Mouse (Mus musculus): ENCODE data around the gene Tgfbr1. TPM values are rescaled to one million over a fixed set of nuclear protein-coding genes. Genes with fewer than 3 reads are reported as not detected.

Tgfbr1 gene
- polyA plus RNA-seq, 1 experiment: 5.5 TPM

- DNase-seq (ENCODE audit: low read depth in 1 of 2, low spot score in 2 of 2): no peak
- peaks cover 31% of the 10 kb centered on the region; the same call in 1 of the 2 replicates for H3K4me1 ChIP-seq (ENCODE audit: control insufficient read depth, insufficient read depth, insufficient read length)
- no peaks in the 10 kb centered on the region for H3K36me3 ChIP-seq (ENCODE audit: control insufficient read depth, insufficient read depth, low read length)
- H3K27me3 ChIP-seq (ENCODE audit: control insufficient read depth, insufficient read depth, low read length): no peaks in the 10 kb centered on the region
- 91% methylated on average over 14 of the region's 14 CpGs for WGBS
- TF ChIP-seq POLR2A (IDR thresholded peaks at IDR 0.05; ENCODE audit: low read depth, low read length) (no peak), CTCF (IDR thresholded peaks at IDR 0.05; ENCODE audit: extremely low read depth, insufficient read depth, insufficient read length, insufficient replicate concordance) (no peak)
- H3K27ac ChIP-seq (ENCODE audit: insufficient read depth, low read length): no peak overlapping the region
- no peak overlapping the region for H3K4me3 ChIP-seq (ENCODE audit: extremely low read depth, insufficient read depth, insufficient read length)
Observed at GRCm38 (mm10) chr4:47312676-47313075, 40.3 kb upstream of the Tgfbr1 start.

- Histone ChIP-seq H3K36me3 (ENCODE audit: control insufficient read depth, insufficient read depth, low read length) (no peaks in the 10 kb centered on the region), H3K4me1 (ENCODE audit: control insufficient read depth, insufficient read depth, insufficient read length) (peaks cover 31% of the 10 kb centered on the region; the same call in 1 of the 2 replicates), H3K4me3 (ENCODE audit: extremely low read depth, insufficient read depth, insufficient read length) (no peak overlapping the region), H3K27ac (ENCODE audit: insufficient read depth, low read length) (no peak overlapping the region), H3K27me3 (ENCODE audit: control insufficient read depth, insufficient read depth, low read length) (no peaks in the 10 kb centered on the region)
- no peak for TF ChIP-seq POLR2A (IDR thresholded peaks at IDR 0.05; ENCODE audit: low read depth, low read length)
- no peak for TF ChIP-seq CTCF (IDR thresholded peaks at IDR 0.05; ENCODE audit: extremely low read depth, insufficient read depth, insufficient read length, insufficient replicate concordance)
- 67% methylated on average over 8 of the region's 8 CpGs for WGBS
- DNase-seq (ENCODE audit: low read depth in 1 of 2, low spot score in 2 of 2): no peak
Observed at GRCm38 (mm10) chr4:47313710-47314410, 39.2 kb upstream of the Tgfbr1 start.

- no peak for TF ChIP-seq POLR2A (IDR thresholded peaks at IDR 0.05; ENCODE audit: low read depth, low read length)
- no peak for TF ChIP-seq CTCF (IDR thresholded peaks at IDR 0.05; ENCODE audit: extremely low read depth, insufficient read depth, insufficient read length, insufficient replicate concordance)
- no peaks in the 10 kb centered on the region for H3K27me3 ChIP-seq (ENCODE audit: control insufficient read depth, insufficient read depth, low read length)
- H3K4me1 ChIP-seq (ENCODE audit: control insufficient read depth, insufficient read depth, insufficient read length): peaks cover 28% of the 10 kb centered on the region; the same call in 1 of the 2 replicates
- H3K4me3 ChIP-seq (ENCODE audit: extremely low read depth, insufficient read depth, insufficient read length): no peak overlapping the region
- H3K36me3 ChIP-seq (ENCODE audit: control insufficient read depth, insufficient read depth, low read length): no peaks in the 10 kb centered on the region
- DNase-seq (ENCODE audit: low read depth in 1 of 2, low spot score in 2 of 2): peak in 1 of 2 experiments; percentile 50
- WGBS: 16% methylated on average over 2 of the region's 2 CpGs
- H3K27ac ChIP-seq (ENCODE audit: insufficient read depth, low read length): peak overlapping the region; percentile 49
Observed at GRCm38 (mm10) chr4:47315458-47315857, 37.6 kb upstream of the Tgfbr1 start.

- TF ChIP-seq CTCF (IDR thresholded peaks at IDR 0.05; ENCODE audit: extremely low read depth, insufficient read depth, insufficient read length, insufficient replicate concordance) (no peak), POLR2A (IDR thresholded peaks at IDR 0.05; ENCODE audit: low read depth, low read length) (no peak)
- no peak for DNase-seq (ENCODE audit: low read depth in 1 of 2, low spot score in 2 of 2)
- Histone ChIP-seq H3K27me3 (ENCODE audit: control insufficient read depth, insufficient read depth, low read length) (no peaks in the 10 kb centered on the region), H3K4me1 (ENCODE audit: control insufficient read depth, insufficient read depth, insufficient read length) (peaks cover 19% of the 10 kb centered on the region), H3K4me3 (ENCODE audit: extremely low read depth, insufficient read depth, insufficient read length) (no peak overlapping the region), H3K36me3 (ENCODE audit: control insufficient read depth, insufficient read depth, low read length) (no peaks in the 10 kb centered on the region), H3K27ac (ENCODE audit: insufficient read depth, low read length) (no peak overlapping the region)
- 86% methylated on average over 6 of the region's 6 CpGs for WGBS
Observed at GRCm38 (mm10) chr4:47316432-47316831, 36.6 kb upstream of the Tgfbr1 start.

- no peak for DNase-seq (ENCODE audit: low read depth in 1 of 2, low spot score in 2 of 2)
- peaks cover 12% of the 10 kb centered on the region for H3K4me1 ChIP-seq (ENCODE audit: control insufficient read depth, insufficient read depth, insufficient read length)
- H3K4me3 ChIP-seq (ENCODE audit: extremely low read depth, insufficient read depth, insufficient read length): no peak overlapping the region
- H3K27ac ChIP-seq (ENCODE audit: insufficient read depth, low read length): peak overlapping the region; percentile 74
- TF ChIP-seq POLR2A (IDR thresholded peaks at IDR 0.05; ENCODE audit: low read depth, low read length) (no peak), CTCF (IDR thresholded peaks at IDR 0.05; ENCODE audit: extremely low read depth, insufficient read depth, insufficient read length, insufficient replicate concordance) (no peak)
- 28% methylated on average over 10 of the region's 10 CpGs for WGBS
- no peaks in the 10 kb centered on the region for H3K27me3 ChIP-seq (ENCODE audit: control insufficient read depth, insufficient read depth, low read length)
- no peaks in the 10 kb centered on the region for H3K36me3 ChIP-seq (ENCODE audit: control insufficient read depth, insufficient read depth, low read length)
Observed at GRCm38 (mm10) chr4:47319561-47320321, 33.3 kb upstream of the Tgfbr1 start.

- no peaks in the 10 kb centered on the region for H3K36me3 ChIP-seq (ENCODE audit: control insufficient read depth, insufficient read depth, low read length)
- no peaks in the 10 kb centered on the region for H3K27me3 ChIP-seq (ENCODE audit: control insufficient read depth, insufficient read depth, low read length)
- H3K27ac ChIP-seq (ENCODE audit: insufficient read depth, low read length): no peak overlapping the region
- DNase-seq (ENCODE audit: low read depth in 1 of 2, low spot score in 2 of 2): peak; percentile 33 to 59
- no peak for TF ChIP-seq POLR2A (IDR thresholded peaks at IDR 0.05; ENCODE audit: low read depth, low read length)
- TF ChIP-seq CTCF (IDR thresholded peaks at IDR 0.05; ENCODE audit: extremely low read depth, insufficient read depth, insufficient read length, insufficient replicate concordance): no peak
- H3K4me3 ChIP-seq (ENCODE audit: extremely low read depth, insufficient read depth, insufficient read length): no peak overlapping the region
- 67% methylated on average over 3 of the region's 3 CpGs for WGBS
- H3K4me1 ChIP-seq (ENCODE audit: control insufficient read depth, insufficient read depth, insufficient read length): peaks cover 4% of the 10 kb centered on the region
Observed at GRCm38 (mm10) chr4:47322315-47322714, 30.7 kb upstream of the Tgfbr1 start.

All from spleen, adult 2 months (tissue).